8 mouse cellular contexts compared by ENCODE assay signal in the genomic region with DNA sequence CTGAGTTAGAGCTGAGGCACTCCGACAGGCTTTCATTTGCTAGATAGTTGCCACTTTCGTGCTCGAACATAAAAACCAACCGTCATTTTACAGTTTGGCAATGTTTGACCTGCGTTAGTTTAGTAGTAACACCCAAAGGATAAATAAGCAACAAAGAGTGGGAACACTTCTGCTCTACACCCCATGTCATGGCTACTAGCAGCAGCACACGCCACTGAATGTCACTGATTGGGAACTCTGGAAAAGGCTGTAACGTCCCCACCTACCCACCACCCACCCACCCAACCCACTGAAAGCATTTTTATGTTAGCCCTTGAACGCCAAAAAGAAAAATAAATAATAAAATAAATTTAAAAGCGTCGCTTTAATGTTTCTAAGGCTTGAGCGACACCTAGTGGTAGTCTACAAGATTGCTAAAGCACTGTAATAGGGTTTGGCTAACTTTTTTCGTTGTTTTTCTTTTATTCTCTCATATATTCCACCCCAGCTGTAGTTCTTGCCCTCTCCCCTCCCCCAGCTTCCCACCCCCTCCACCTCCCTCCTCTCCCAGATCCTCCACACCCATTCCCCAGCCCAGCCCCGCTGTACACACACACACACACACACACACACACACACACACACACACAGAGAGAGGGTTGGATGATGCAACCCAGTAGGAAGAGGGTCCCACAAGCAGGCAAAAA.
DNase-seq lines count a peak whose midpoint lies in the region; ATAC-seq and TF ChIP-seq lines count a peak whose summit lies in the region.

No protein-coding gene starts in this region.

- H3K4me2 ChIP-seq in forebrain, embryonic 12.5 days = peak overlapping the region; percentile 33
- peak overlapping the region; percentile 44 for H3K4me2 ChIP-seq in limb, embryonic 12.5 days
- peak overlapping the region; percentile 6; the same call in 1 of the 2 replicates for H3K4me2 ChIP-seq in neural tube, embryonic 14.5 days (ENCODE audit: low read depth, low read length)

- H3K4me1 ChIP-seq in forebrain, embryonic 12.5 days = no peaks in the 10 kb centered on the region
- H3K4me1 ChIP-seq in limb, embryonic 12.5 days (replicated peaks) = no peaks in the 10 kb centered on the region; the same call in 1 of the 2 replicates
- no peaks in the 10 kb centered on the region for H3K4me1 ChIP-seq in neural tube, embryonic 14.5 days (ENCODE audit: control insufficient read depth, insufficient read depth, low read length)

- no peak overlapping the region for H3K9ac ChIP-seq in forebrain, embryonic 12.5 days
- H3K9ac ChIP-seq in limb, embryonic 12.5 days (replicated peaks) = no peak overlapping the region
- no peak overlapping the region for H3K9ac ChIP-seq in neural tube, embryonic 14.5 days (replicated peaks; ENCODE audit: low read depth, low read length)

- no peak for DNase-seq in gastrocnemius, adult 2 months
- no peak for DNase-seq in gastrocnemius, postnatal 36 days
- DNase-seq in CD4-positive helper T cell, adult 2 months (ENCODE audit: low read depth, low spot score) = peak; percentile 48
- no peak for DNase-seq in spleen, adult 18-20 months
- DNase-seq in adrenal gland, adult 2 months = no peak

- H3K4me3 ChIP-seq in gastrocnemius, adult 2 months = peak overlapping the region; percentile 64
- H3K4me3 ChIP-seq in forebrain, embryonic 12.5 days (replicated peaks) = no peak overlapping the region
- no peak overlapping the region for H3K4me3 ChIP-seq in limb, embryonic 12.5 days (replicated peaks)
- no peak overlapping the region for H3K4me3 ChIP-seq in neural tube, embryonic 14.5 days (ENCODE audit: low read depth, low read length)

- 28% methylated on average over 12 of the region's 13 CpGs for WGBS in forebrain, embryonic 12.5 days
- 26% methylated on average over 12 of the region's 13 CpGs for WGBS in limb, embryonic 12.5 days
- WGBS in neural tube, embryonic 14.5 days = 30% methylated on average over 13 of the region's 13 CpGs

- no peaks in the 10 kb centered on the region for H3K36me3 ChIP-seq in forebrain, embryonic 12.5 days (replicated peaks)
- H3K36me3 ChIP-seq in limb, embryonic 12.5 days = no peaks in the 10 kb centered on the region
- H3K36me3 ChIP-seq in neural tube, embryonic 14.5 days (ENCODE audit: control insufficient read depth, insufficient read depth, low read length) = no peaks in the 10 kb centered on the region

- intact Hi-C loops in gastrocnemius, adult 2 months (cut with DNase I) = loop anchor here (5.0 kb wide), 2 partner anchors 331 to 866 kb away; no protein-coding TSS in a partner anchor
- intact Hi-C loops in gastrocnemius, postnatal 36 days (cut with DNase I) = loop anchor here (5.0 to 10.0 kb wide), 3 partner anchors 328 to 866 kb away; no protein-coding TSS in a partner anchor

- ATAC-seq in forebrain, embryonic 12.5 days (ENCODE audit: low FRiP score) = peak; percentile 37; the same call in 1 of the 2 replicates
- peak; percentile 43; the same call in 1 of the 2 replicates for ATAC-seq in limb, embryonic 12.5 days (ENCODE audit: insufficient number of reproducible peaks, insufficient read depth, low FRiP score, low TSS enrichment, low read depth)
- ATAC-seq in neural tube, embryonic 14.5 days (ENCODE audit: low read depth) = peak; percentile 47; the same call in 1 of the 2 replicates

- H3K27me3 ChIP-seq in forebrain, embryonic 12.5 days = no peaks in the 10 kb centered on the region
- H3K27me3 ChIP-seq in limb, embryonic 12.5 days = peaks cover 14% of the 10 kb centered on the region; the same call in 1 of the 2 replicates
- no peaks in the 10 kb centered on the region for H3K27me3 ChIP-seq in neural tube, embryonic 14.5 days (ENCODE audit: control insufficient read depth, insufficient read depth, low read length)

- peak; percentile 75 for TF ChIP-seq CTCF in gastrocnemius, adult 2 months (IDR thresholded peaks at IDR 0.05)

- H3K9me3 ChIP-seq in forebrain, embryonic 12.5 days = no peaks in the 10 kb centered on the region
- no peaks in the 10 kb centered on the region for H3K9me3 ChIP-seq in limb, embryonic 12.5 days
- H3K9me3 ChIP-seq in neural tube, embryonic 14.5 days (ENCODE audit: control insufficient read depth, low read length) = no peaks in the 10 kb centered on the region

- no peak overlapping the region for H3K27ac ChIP-seq in gastrocnemius, adult 2 months
- no peak overlapping the region for H3K27ac ChIP-seq in forebrain, embryonic 12.5 days
- no peak overlapping the region for H3K27ac ChIP-seq in limb, embryonic 12.5 days
- no peak overlapping the region for H3K27ac ChIP-seq in neural tube, embryonic 14.5 days (ENCODE audit: low read depth, low read length)
